Mouse (Mus musculus): Measurements from ENCODE around the gene Oaz2.

GRCm38 (mm10) chr9:65667701-65668100 is at the start of gene Oaz2:
- TF ChIP-seq CHD2 (IDR thresholded peaks at IDR 0.05; ENCODE audit: low read depth, low read length) (no peak), MAFK (IDR thresholded peaks at IDR 0.05; ENCODE audit: insufficient read depth, low read depth, low read length) (no peak)
